Mouse (Mus musculus) limb, embryonic 14.5 days (tissue): Measurements from ENCODE around the gene Prrt3. TPM values are rescaled to one million over a fixed set of nuclear protein-coding genes. Genes with fewer than 3 reads are reported as not detected.

Experiments
- ATAC-seq: fragments of 200-750 bp; cut with Nextera tagmentation; 2 replicates; pipeline ENCODE4 v1.8.0; 2017; ENCODE audit warnings: low read depth, moderate number of reproducible peaks, moderate TSS enrichment; ENCODE audit not compliant: low FRiP score
- DNase-seq: peaks from one replicate; pipeline ENCODE4 v3.0.0-alpha.2; 2015; ENCODE audit warnings: low spot score
- H3K27ac ChIP-seq: fragments of 300-500 bp; sonication (generic); replicated peaks from 2 replicates; pipeline ENCODE4 v1.5.1; 2014; ENCODE audit warnings: low read depth, mild to moderate bottlenecking, low read length, moderate library complexity, mixed read lengths
- H3K27me3 ChIP-seq: fragments of 300-500 bp; sonication (generic); 2 replicates; pipeline ENCODE4 v1.6.1; 2014; ENCODE audit warnings: low read length, mixed read lengths; ENCODE audit not compliant: control insufficient read depth, insufficient read depth
- H3K36me3 ChIP-seq: fragments of 300-500 bp; sonication (generic); 2 replicates; pipeline ENCODE4 v1.6.1; 2014; ENCODE audit warnings: mild to moderate bottlenecking, low read length, moderate library complexity, mixed read lengths; ENCODE audit not compliant: control insufficient read depth, insufficient read depth
- H3K4me1 ChIP-seq: fragments of 300-500 bp; sonication (generic); 2 replicates; pipeline ENCODE4 v1.6.1; 2014; ENCODE audit warnings: antibody characterized with exemption, low read length, mixed read lengths; ENCODE audit not compliant: control insufficient read depth, insufficient read depth
- H3K4me2 ChIP-seq: fragments of 300-500 bp; sonication (generic); replicated peaks from 2 replicates; pipeline ENCODE4 v1.6.1; 2014; ENCODE audit warnings: low read depth, mild to moderate bottlenecking, low read length, moderate library complexity; ENCODE audit not compliant: severe bottlenecking
- H3K4me3 ChIP-seq: fragments of 300-500 bp; sonication (generic); replicated peaks from 2 replicates; pipeline ENCODE4 v1.5.1; 2014; ENCODE audit warnings: low read length
- H3K9ac ChIP-seq: fragments of 300-500 bp; sonication (generic); 2 replicates; pipeline ENCODE4 v1.6.1; 2014; ENCODE audit warnings: mild to moderate bottlenecking, low read depth, low read length, moderate library complexity; ENCODE audit not compliant: severe bottlenecking
- H3K9me3 ChIP-seq: fragments of 300-500 bp; sonication (generic); 2 replicates; pipeline ENCODE4 v1.6.1; 2016; ENCODE audit warnings: low read length; ENCODE audit not compliant: control insufficient read depth
- POLR2A ChIP-seq: fragments of 200-500 bp; IDR thresholded peaks from 2 replicates; pipeline ENCODE4 v1.8.0; 2012; ENCODE audit warnings: inconsistent platforms, mild to moderate bottlenecking, moderate library complexity, borderline replicate concordance; ENCODE audit not compliant: insufficient read depth, insufficient read length; ENCODE audit errors: extremely low read depth
- WGBS: fragments of 180-500 bp; shearing (Covaris S2); extraction: QIAGEN DNeasy Blood & Tissue Kit; methylation state at CpG from one replicate; pipeline ENCODE4 v1.1.7; 2014; 5-methylcytosine and 5-hydroxymethylcytosine counted together
- polyA plus RNA-seq, 2 experiments: library from polyadenylated mRNA; depleted of rRNA in 1 of 2; stranded (reverse) in 1 of 2; unstranded in 1 of 2; fragments of >200 nt; fragmentation: Nextera tagmentation in 1 of 2; extraction: Ambion mirVana in 1 of 2; gene quantifications; 2 replicates each; pipeline versions ENCODE4 v1.2.1 to v1.2.3; 2012 to 2014

Prrt3 gene
- polyA plus RNA-seq, 2 experiments: 0.36 to 0.73 TPM

- Histone ChIP-seq H3K9ac (no peak overlapping the region), H3K36me3 (peaks cover 56% of the 10 kb centered on the region), H3K9me3 (no peaks in the 10 kb centered on the region), H3K4me1 (no peaks in the 10 kb centered on the region), H3K27me3 (no peaks in the 10 kb centered on the region), H3K4me2 (no peak overlapping the region), H3K4me3 (no peak overlapping the region), H3K27ac (no peak overlapping the region)
- DNase-seq (no peak), ATAC-seq (no peak)
- no peak for TF ChIP-seq POLR2A
- 90% methylated on average over 6 of the region's 6 CpGs for WGBS
These were observed 12.2 kb upstream of the Prrt3 start for GRCm38 (mm10) chr6:113513944-113514343.

GRCm38 (mm10) chr6:113508947-113509280, 7.2 kb upstream of the Prrt3 start:
- no peak overlapping the region for H3K9ac ChIP-seq
- WGBS: 51% methylated on average over 5 of the region's 5 CpGs
- peak; percentile 79 for ATAC-seq
- peak; percentile 38 for DNase-seq
- peaks cover 7% of the 10 kb centered on the region for H3K36me3 ChIP-seq
- H3K27me3 ChIP-seq: no peaks in the 10 kb centered on the region
- no peak overlapping the region for H3K27ac ChIP-seq
- no peak for TF ChIP-seq POLR2A
- H3K9me3 ChIP-seq: no peaks in the 10 kb centered on the region
- H3K4me2 ChIP-seq: no peak overlapping the region
- no peaks in the 10 kb centered on the region for H3K4me1 ChIP-seq
- no peak overlapping the region for H3K4me3 ChIP-seq

- Histone ChIP-seq H3K36me3 (peaks cover 2% of the 10 kb centered on the region; the same call in 1 of the 2 replicates), H3K4me2 (no peak overlapping the region), H3K4me3 (no peak overlapping the region), H3K9ac (no peak overlapping the region), H3K27ac (no peak overlapping the region), H3K9me3 (no peaks in the 10 kb centered on the region), H3K4me1 (no peaks in the 10 kb centered on the region), H3K27me3 (no peaks in the 10 kb centered on the region)
- ATAC-seq: peak; percentile 81
- WGBS: 66% methylated on average over 7 of the region's 7 CpGs
- no peak for TF ChIP-seq POLR2A
- peak; percentile 45 for DNase-seq
These were observed 6.7 kb upstream of the Prrt3 start for GRCm38 (mm10) chr6:113508272-113508946.

- no peak for ATAC-seq
- H3K9me3 ChIP-seq: no peaks in the 10 kb centered on the region
- no peak overlapping the region for H3K9ac ChIP-seq
- DNase-seq: no peak
- H3K4me2 ChIP-seq: no peak overlapping the region
- H3K27me3 ChIP-seq: no peaks in the 10 kb centered on the region
- TF ChIP-seq POLR2A: no peak
- H3K36me3 ChIP-seq: no peaks in the 10 kb centered on the region
- H3K4me1 ChIP-seq: no peaks in the 10 kb centered on the region
- no peak overlapping the region for H3K4me3 ChIP-seq
- no peak overlapping the region for H3K27ac ChIP-seq
These were observed 5.4 kb upstream of the Prrt3 start for GRCm38 (mm10) chr6:113507130-113507529.

- Histone ChIP-seq H3K27ac (no peak overlapping the region), H3K4me3 (no peak overlapping the region), H3K9ac (no peak overlapping the region), H3K27me3 (peaks cover 11% of the 10 kb centered on the region; the same call in 1 of the 2 replicates), H3K4me2 (no peak overlapping the region), H3K9me3 (no peaks in the 10 kb centered on the region), H3K4me1 (no peaks in the 10 kb centered on the region), H3K36me3 (no peaks in the 10 kb centered on the region)
- WGBS: 85% methylated on average over 1 of the region's 1 CpGs
- ATAC-seq (no peak), DNase-seq (no peak)
- TF ChIP-seq POLR2A: no peak
These were observed 4.0 kb upstream of the Prrt3 start for GRCm38 (mm10) chr6:113505689-113506088.
